Mouse (Mus musculus): ENCODE measurements at regions not wholly inside any gene's neighbourhood (a gene's known extent, or its start where the extent isn't known, plus 50 kb on each side); places are given as distances from the start of the nearest gene placed in this dataset.

DNA sequence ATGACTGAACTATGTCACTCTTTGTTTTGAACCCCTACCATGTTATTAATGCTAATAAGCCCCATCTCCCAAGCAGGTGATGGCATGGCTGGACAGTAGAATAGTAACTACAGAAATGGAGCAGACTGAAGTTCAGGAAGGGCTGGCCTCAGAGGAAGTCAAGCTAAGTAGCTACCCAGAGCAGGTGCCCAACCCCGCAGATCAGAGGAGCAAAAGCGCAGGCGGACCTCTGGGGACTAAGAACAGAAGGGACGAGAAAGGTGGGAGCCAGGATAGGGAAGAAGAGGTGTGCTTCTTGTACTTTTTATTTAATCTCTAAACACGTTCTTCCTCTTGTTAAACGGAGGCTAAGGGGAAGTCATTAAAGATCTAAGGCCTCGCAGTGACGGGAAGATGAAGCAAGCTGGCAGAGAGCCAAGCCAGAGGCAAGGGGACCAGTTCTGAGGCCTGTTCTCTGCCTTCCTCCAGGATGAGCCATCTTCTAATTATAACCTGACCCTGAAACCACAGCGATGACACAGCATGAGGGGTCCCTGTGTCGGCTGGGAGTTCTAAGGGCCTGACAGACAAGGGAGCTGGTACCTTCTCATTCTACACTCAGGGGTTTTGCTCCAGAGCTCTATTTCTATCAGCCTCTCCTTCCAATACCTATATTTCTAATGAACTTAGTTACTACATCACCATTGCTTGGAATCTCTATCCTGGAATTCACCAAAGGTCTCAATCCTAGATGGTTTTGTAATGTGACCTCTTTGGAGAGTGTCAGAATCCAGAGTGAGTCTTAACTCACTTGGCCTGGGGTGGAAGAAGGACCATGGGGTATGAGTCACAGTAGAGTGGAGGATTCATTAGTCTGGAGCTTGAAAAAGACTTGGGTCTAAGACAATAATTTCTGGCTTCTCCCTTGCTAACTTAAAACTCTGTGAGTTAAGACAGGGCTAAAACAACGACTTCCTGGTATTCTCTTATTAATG is 151.1 kb upstream of the Cpeb2 start:
- H3K4me1 ChIP-seq (ENCODE audit: control insufficient read depth, insufficient read depth, low read length) = no peaks in the 10 kb centered on the region
- no peak overlapping the region for H3K4me3 ChIP-seq (ENCODE audit: control insufficient read depth, low read depth, low read length)
- H3K36me3 ChIP-seq (ENCODE audit: control insufficient read depth, insufficient read depth, low read length) = no peaks in the 10 kb centered on the region
- H3K27ac ChIP-seq (ENCODE audit: control insufficient read depth, insufficient read depth, low read depth, low read length) = no peak overlapping the region
- no peaks in the 10 kb centered on the region for H3K27me3 ChIP-seq (ENCODE audit: control insufficient read depth, insufficient read depth, low read length)
- no peak for TF ChIP-seq POLR2A (IDR thresholded peaks at IDR 0.05; ENCODE audit: control insufficient read depth, low read depth, low read length)
- no peak for TF ChIP-seq CTCF (IDR thresholded peaks at IDR 0.05; ENCODE audit: control insufficient read depth, insufficient read depth, insufficient replicate concordance, low read depth, low read length)

DNA sequence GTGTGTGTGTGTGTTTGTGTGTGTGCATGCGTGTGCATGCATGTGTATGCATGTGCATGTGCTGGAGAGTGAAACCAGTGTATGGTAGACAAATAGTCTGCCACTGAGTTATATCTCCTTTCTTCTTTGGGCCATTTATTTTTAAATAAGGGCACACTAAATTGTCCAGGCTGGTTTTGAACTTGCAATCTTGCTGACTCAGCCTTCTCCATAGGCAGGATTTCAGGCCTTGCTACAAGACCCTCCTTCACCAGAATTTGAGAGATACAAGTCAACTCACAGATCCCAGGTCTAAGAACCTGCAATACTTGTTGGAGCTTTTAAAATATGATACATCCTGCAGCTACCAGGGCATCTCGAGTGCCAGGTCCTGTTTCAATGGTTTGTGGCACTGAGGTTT is 145.9 kb upstream of the Cpeb2 start:
- Histone ChIP-seq H3K4me1 (ENCODE audit: control insufficient read depth, insufficient read depth, low read length) (no peaks in the 10 kb centered on the region), H3K27ac (ENCODE audit: control insufficient read depth, insufficient read depth, low read depth, low read length) (no peak overlapping the region), H3K27me3 (ENCODE audit: control insufficient read depth, insufficient read depth, low read length) (no peaks in the 10 kb centered on the region), H3K36me3 (ENCODE audit: control insufficient read depth, insufficient read depth, low read length) (no peaks in the 10 kb centered on the region), H3K4me3 (ENCODE audit: control insufficient read depth, low read depth, low read length) (no peak overlapping the region)
- TF ChIP-seq POLR2A (IDR thresholded peaks at IDR 0.05; ENCODE audit: control insufficient read depth, low read depth, low read length) (no peak), CTCF (IDR thresholded peaks at IDR 0.05; ENCODE audit: control insufficient read depth, insufficient read depth, insufficient replicate concordance, low read depth, low read length) (no peak)

DNA sequence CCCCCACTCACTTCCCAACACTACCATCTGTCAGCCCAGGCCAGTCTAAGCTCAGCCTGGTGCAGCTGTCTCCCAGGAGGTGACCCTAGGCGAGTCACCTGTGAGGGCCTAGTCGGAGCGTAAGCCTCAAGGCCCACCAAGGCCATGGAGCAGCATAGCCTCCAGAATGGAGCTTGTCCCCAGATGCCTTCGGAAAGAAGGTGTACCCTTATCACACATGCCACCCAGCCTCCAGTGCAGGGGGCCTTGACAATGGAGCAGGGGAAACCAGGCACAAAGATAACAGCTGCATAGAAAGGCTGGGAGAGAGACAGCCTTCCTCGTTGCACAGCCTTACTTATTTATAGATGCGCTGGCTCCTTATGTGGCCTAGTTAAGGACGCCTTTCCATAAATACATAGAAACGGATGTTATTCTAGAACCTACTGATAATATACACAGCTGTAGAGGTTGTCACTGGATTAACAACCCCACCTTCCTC is 145.0 kb upstream of the Cpeb2 start:
- TF ChIP-seq POLR2A (IDR thresholded peaks at IDR 0.05; ENCODE audit: control insufficient read depth, low read depth, low read length) (no peak), CTCF (IDR thresholded peaks at IDR 0.05; ENCODE audit: control insufficient read depth, insufficient read depth, insufficient replicate concordance, low read depth, low read length) (no peak)
- Histone ChIP-seq H3K27me3 (ENCODE audit: control insufficient read depth, insufficient read depth, low read length) (no peaks in the 10 kb centered on the region), H3K36me3 (ENCODE audit: control insufficient read depth, insufficient read depth, low read length) (no peaks in the 10 kb centered on the region), H3K4me3 (ENCODE audit: control insufficient read depth, low read depth, low read length) (no peak overlapping the region), H3K4me1 (ENCODE audit: control insufficient read depth, insufficient read depth, low read length) (no peaks in the 10 kb centered on the region), H3K27ac (ENCODE audit: control insufficient read depth, insufficient read depth, low read depth, low read length) (no peak overlapping the region)

DNA sequence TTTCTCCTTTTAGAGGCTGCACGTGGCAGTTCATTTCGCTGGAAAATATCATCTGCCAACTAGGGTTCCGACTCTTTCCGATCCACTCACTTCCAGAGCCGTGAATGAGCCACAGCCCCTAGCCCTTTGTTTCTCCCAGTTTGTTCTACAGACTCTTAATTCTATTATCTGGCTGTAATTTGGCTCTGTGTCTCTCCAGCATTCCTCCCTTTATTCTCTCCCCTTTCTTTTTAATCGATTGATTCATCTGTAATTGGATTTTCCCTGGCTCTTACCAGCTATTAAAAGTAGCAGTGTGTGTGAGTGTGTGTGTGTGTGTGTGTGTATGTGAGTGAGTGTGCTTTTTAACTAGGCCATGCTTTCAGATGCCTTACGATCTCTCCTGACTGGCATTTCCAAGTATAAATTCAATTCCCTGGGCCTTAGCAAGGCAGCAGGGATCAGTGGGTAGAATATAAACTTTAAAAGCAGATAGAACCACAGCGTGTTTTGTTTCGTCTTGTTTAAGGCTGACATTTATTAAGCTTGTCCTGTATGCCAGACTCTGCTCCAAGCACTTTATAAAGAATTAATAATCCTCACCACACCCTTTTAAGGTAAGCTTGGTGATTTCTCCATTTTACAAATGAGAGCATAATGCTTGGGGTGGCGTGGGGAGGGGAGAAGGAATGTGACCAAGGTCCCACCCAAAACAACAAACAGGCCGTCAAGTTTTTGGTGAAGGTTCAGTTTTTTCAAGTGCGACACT is 144.1 kb upstream of the Cpeb2 start:
- Histone ChIP-seq H3K36me3 (ENCODE audit: control insufficient read depth, insufficient read depth, low read length) (no peaks in the 10 kb centered on the region), H3K27ac (ENCODE audit: control insufficient read depth, insufficient read depth, low read depth, low read length) (no peak overlapping the region), H3K4me1 (ENCODE audit: control insufficient read depth, insufficient read depth, low read length) (no peaks in the 10 kb centered on the region), H3K4me3 (ENCODE audit: control insufficient read depth, low read depth, low read length) (no peak overlapping the region), H3K27me3 (ENCODE audit: control insufficient read depth, insufficient read depth, low read length) (no peaks in the 10 kb centered on the region)
- no peak for TF ChIP-seq POLR2A (IDR thresholded peaks at IDR 0.05; ENCODE audit: control insufficient read depth, low read depth, low read length)
- TF ChIP-seq CTCF (IDR thresholded peaks at IDR 0.05; ENCODE audit: control insufficient read depth, insufficient read depth, insufficient replicate concordance, low read depth, low read length) = no peak

DNA sequence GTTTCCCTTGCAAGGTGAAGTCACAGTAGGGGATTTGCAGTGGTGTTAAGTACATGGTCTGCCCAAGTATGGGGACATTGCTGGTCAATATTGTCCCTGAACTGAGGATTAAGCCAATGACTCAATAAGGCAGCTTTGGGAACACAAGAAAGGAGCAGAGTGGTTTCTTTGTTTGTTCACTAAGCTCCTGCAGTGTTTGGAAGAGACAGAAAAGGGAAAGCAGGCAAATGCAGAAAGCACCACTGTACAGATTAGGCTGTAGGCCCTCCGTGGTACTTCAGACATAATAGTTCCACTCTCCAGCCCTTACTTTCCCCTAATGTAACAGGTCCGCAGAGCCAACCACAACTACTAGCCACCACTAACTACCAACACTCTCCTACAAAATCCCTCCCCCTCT is 143.5 kb upstream of the Cpeb2 start:
- Histone ChIP-seq H3K27me3 (ENCODE audit: control insufficient read depth, insufficient read depth, low read length) (no peaks in the 10 kb centered on the region), H3K27ac (ENCODE audit: control insufficient read depth, insufficient read depth, low read depth, low read length) (no peak overlapping the region), H3K4me1 (ENCODE audit: control insufficient read depth, insufficient read depth, low read length) (peaks cover 2% of the 10 kb centered on the region; the same call in 1 of the 2 replicates), H3K36me3 (ENCODE audit: control insufficient read depth, insufficient read depth, low read length) (no peaks in the 10 kb centered on the region), H3K4me3 (ENCODE audit: control insufficient read depth, low read depth, low read length) (no peak overlapping the region)
- no peak for TF ChIP-seq POLR2A (IDR thresholded peaks at IDR 0.05; ENCODE audit: control insufficient read depth, low read depth, low read length)
- no peak for TF ChIP-seq CTCF (IDR thresholded peaks at IDR 0.05; ENCODE audit: control insufficient read depth, insufficient read depth, insufficient replicate concordance, low read depth, low read length)

DNA sequence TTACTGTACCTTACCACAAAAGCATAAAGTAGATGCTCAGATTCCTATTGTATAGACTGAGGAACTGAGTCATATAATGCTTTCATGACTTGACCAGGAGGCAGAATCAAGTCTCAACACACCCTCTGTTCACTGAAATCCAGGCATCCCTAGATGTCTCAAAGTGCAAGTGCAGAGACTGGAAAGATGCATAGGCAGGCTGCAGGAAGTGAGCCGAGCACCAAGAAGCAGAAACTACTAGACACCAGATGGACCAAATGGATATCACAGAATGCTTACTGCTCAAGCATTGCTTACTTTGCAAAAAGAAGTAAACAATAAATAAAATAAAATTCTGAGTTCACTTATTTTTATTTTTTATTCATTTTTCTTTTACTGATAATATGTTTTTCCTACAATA is 143.0 kb upstream of the Cpeb2 start:
- no peaks in the 10 kb centered on the region for H3K27me3 ChIP-seq (ENCODE audit: control insufficient read depth, insufficient read depth, low read length)
- H3K36me3 ChIP-seq (ENCODE audit: control insufficient read depth, insufficient read depth, low read length) = no peaks in the 10 kb centered on the region
- H3K4me1 ChIP-seq (ENCODE audit: control insufficient read depth, insufficient read depth, low read length) = peaks cover 2% of the 10 kb centered on the region; the same call in 1 of the 2 replicates
- TF ChIP-seq POLR2A (IDR thresholded peaks at IDR 0.05; ENCODE audit: control insufficient read depth, low read depth, low read length) (no peak), CTCF (IDR thresholded peaks at IDR 0.05; ENCODE audit: control insufficient read depth, insufficient read depth, insufficient replicate concordance, low read depth, low read length) (no peak)
- no peak overlapping the region for H3K4me3 ChIP-seq (ENCODE audit: control insufficient read depth, low read depth, low read length)
- no peak overlapping the region for H3K27ac ChIP-seq (ENCODE audit: control insufficient read depth, insufficient read depth, low read depth, low read length)

All from testis, adult 2 months (tissue).